Mouse (Mus musculus) spleen, adult 2 months (tissue): ENCODE data around the gene Slc9a9. TPM values are rescaled to one million over a fixed set of nuclear protein-coding genes. Genes with fewer than 3 reads are reported as not detected.

Experiments
- DNase-seq, 2 experiments: peaks; one replicate each; pipeline versions ENCODE4 v3.0.0 to v3.0.0-alpha.2; 2012 to 2021; ENCODE audit warnings: low spot score in 2 of 2, low read depth in 1 of 2
- H3K27ac ChIP-seq: fragments of 200-500 bp; 2 replicates; pipeline ENCODE4 v1.5.1; 2012; ENCODE audit warnings: low read length, inconsistent platforms; ENCODE audit not compliant: insufficient read depth
- H3K27me3 ChIP-seq: fragments of 200-500 bp; 2 replicates; pipeline ENCODE4 v1.6.1; 2012; ENCODE audit warnings: mild to moderate bottlenecking, moderate library complexity, low read length, inconsistent platforms; ENCODE audit not compliant: control insufficient read depth, insufficient read depth
- H3K36me3 ChIP-seq: fragments of 200-500 bp; 2 replicates; pipeline ENCODE4 v1.6.1; 2012; ENCODE audit warnings: mild to moderate bottlenecking, low read length, inconsistent platforms; ENCODE audit not compliant: control insufficient read depth, insufficient read depth
- H3K4me1 ChIP-seq: fragments of 200-500 bp; 2 replicates; pipeline ENCODE4 v1.6.1; 2011; ENCODE audit warnings: inconsistent platforms; ENCODE audit not compliant: control insufficient read depth, insufficient read depth, insufficient read length
- H3K4me3 ChIP-seq: fragments of 200-500 bp; 2 replicates; pipeline ENCODE4 v1.5.1; 2011; ENCODE audit warnings: mild to moderate bottlenecking, inconsistent platforms; ENCODE audit not compliant: insufficient read depth, insufficient read length; ENCODE audit errors: extremely low read depth
- CTCF ChIP-seq: fragments of 200-500 bp; IDR thresholded peaks from 2 replicates; pipeline ENCODE4 v1.5.1; 2011; ENCODE audit warnings: mild to moderate bottlenecking, inconsistent platforms; ENCODE audit not compliant: insufficient read depth, insufficient read length, insufficient replicate concordance; ENCODE audit errors: extremely low read depth
- POLR2A ChIP-seq: fragments of 200-500 bp; IDR thresholded peaks from 2 replicates; pipeline ENCODE4 v1.6.1; 2011; ENCODE audit warnings: low read depth, low read length, inconsistent platforms
- WGBS: fragments of 180-500 bp; shearing (Covaris S2); methylation state at CpG from one replicate; pipeline ENCODE4 v1.1.7; 2018; 5-methylcytosine and 5-hydroxymethylcytosine counted together
- polyA plus RNA-seq: library from polyadenylated mRNA; depleted of rRNA; stranded (reverse); fragments of >200 nt; gene quantifications from 2 replicates; pipeline ENCODE4 v1.2.3, GENCODE M21; 2012

The Slc9a9 gene
- polyA plus RNA-seq, 1 experiment, result 8.3 TPM

DNA sequence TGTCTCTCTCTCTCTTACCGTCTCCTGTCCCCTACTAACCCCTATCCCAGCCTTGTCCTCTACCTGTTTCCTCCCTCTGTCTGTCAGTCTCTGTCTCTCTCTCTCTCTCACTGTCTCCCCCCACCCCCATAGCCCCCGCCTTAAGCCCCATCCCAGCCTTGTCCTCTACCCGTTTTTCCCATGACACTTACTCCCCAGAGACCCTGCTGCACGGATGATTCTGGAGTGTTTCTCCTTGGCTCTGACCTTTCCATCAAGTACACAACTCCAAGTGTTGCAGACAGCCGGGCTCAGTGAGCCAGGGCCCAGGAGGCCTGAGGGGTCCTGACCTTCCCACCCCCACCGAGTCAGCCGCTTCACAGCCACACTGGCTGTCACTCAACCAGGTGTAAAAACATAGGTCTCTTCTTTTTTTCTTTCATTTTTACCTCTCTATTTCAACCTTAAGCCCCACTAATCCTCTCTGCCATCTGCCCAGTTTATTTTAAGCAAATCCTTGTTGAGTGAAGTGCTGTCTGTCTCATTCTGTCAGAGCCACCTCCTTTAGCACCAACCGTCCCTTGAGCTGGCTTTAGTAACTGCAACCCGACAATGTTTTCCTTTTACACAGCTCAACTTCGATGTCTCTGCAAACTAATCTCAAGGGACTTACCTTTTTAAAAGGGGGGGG is 32.4 kb downstream of the Slc9a9 start:
- TF ChIP-seq POLR2A, result no peak
- Histone ChIP-seq H3K36me3 (no peaks in the 10 kb centered on the region), H3K4me1 (no peaks in the 10 kb centered on the region), H3K27ac (no peak overlapping the region), H3K27me3 (no peaks in the 10 kb centered on the region), H3K4me3 (no peak overlapping the region)
- no peak for DNase-seq
- WGBS, result 81% methylated on average over 10 of the region's 10 CpGs

DNA sequence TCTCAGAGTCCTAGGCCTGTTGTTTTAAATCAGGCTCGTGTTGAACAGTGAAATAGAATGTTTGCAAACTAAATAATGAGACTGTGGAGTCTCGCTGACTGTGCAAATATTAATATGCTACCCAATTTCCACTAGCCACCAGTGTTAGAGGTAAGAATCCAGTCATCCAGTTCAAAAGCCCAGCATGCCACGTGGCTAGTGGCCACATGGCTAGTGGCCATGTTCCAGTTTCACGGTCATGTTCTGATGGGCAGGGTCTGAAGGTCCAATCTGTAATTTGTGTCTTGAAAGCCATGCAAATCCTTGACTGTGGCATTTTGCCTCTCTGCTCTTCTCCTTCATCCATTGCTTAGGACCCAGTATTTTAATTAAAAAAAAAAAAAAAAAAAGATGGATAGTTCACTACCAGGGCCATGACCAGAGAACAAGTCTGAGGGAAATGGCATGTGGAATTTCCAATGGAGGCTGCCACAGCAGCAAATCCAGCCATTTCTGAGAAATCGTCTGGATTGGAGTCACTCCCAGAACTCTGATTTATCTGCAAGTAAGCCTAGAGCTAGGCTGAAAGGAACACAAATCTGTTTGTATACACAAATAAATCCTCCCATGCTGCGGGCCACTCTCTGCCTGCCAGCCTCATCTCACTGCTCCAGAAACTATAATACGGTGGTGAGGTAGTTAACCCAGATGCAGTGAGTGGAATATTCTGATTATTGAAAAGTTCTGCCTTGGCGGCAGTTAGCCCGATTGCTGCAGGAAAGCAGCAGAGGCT is 35.5 kb downstream of the Slc9a9 start:
- Histone ChIP-seq H3K36me3 (no peaks in the 10 kb centered on the region), H3K27me3 (no peaks in the 10 kb centered on the region), H3K4me3 (no peak overlapping the region), H3K27ac (no peak overlapping the region), H3K4me1 (no peaks in the 10 kb centered on the region)
- DNase-seq, result no peak
- WGBS, result 86% methylated on average over 9 of the region's 9 CpGs
- TF ChIP-seq POLR2A (no peak), CTCF (no peak)

DNA sequence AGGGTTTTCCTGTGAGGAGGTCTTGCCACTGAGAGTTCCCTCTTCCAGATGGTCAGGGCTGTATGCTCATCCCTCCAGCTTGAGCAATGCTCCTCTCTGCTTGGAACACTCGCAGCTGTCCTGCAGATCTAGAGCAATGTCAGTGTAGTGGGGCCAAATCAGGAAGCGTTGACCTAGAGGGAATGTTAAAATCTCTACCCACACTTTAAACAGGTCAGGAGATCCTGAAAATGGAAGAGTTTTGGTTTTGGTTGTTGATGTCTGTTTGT is 36.0 kb downstream of the Slc9a9 start:
- DNase-seq, result no peak
- H3K4me3 ChIP-seq, result no peak overlapping the region
- H3K27me3 ChIP-seq, result no peaks in the 10 kb centered on the region
- 81% methylated on average over 2 of the region's 2 CpGs for WGBS
- no peak overlapping the region for H3K27ac ChIP-seq
- no peaks in the 10 kb centered on the region for H3K4me1 ChIP-seq
- TF ChIP-seq POLR2A (no peak), CTCF (no peak)
- no peaks in the 10 kb centered on the region for H3K36me3 ChIP-seq

DNA sequence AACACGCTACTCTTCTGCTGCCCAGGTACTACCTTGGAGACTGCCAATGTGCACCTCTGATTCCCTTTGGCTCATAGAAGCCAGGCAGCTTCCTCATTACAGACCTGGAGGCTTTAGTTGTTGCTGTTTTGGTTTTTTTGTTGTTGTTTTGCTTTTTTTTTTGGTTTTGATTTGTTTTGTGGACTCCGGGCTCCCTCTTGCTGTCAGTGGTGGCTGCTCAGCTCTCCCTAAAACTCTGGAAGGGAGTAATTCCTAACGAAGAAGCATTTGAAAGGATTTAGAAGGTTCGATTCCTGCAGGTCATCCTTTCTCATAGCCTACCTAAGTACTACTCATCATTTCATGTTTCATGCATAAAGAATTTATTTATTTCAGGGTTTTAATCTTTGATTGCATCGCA is 42.4 kb downstream of the Slc9a9 start:
- WGBS, result 87% methylated on average over 5 of the region's 5 CpGs
- Histone ChIP-seq H3K27ac (no peak overlapping the region), H3K4me1 (no peaks in the 10 kb centered on the region), H3K4me3 (no peak overlapping the region), H3K36me3 (no peaks in the 10 kb centered on the region), H3K27me3 (no peaks in the 10 kb centered on the region)
- no peak for DNase-seq
- TF ChIP-seq CTCF, result no peak
- no peak for TF ChIP-seq POLR2A

DNA sequence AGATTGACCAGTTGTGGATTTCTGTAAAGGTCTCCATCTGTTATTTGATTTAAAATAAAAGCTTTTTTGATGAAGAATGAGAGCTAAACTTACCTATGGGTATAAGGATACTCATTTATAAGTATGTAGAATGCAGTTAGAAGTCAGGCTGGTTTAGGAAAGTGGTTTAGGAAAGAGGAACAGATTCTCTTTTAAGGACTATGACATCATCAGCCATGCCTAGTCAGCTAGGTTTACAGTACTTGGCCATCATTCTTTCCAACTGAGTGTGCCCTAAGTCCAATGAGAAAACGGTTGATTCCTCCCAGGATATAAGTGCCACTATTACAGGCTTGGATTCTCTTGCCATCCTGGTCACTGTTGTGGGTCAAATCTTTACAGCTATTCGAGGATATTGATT is 47.0 kb downstream of the Slc9a9 start:
- no peaks in the 10 kb centered on the region for H3K27me3 ChIP-seq
- no peak overlapping the region for H3K4me3 ChIP-seq
- no peaks in the 10 kb centered on the region for H3K36me3 ChIP-seq
- no peaks in the 10 kb centered on the region for H3K4me1 ChIP-seq
- TF ChIP-seq CTCF, result no peak
- 80% methylated on average over 2 of the region's 2 CpGs for WGBS
- DNase-seq, result no peak
- no peak overlapping the region for H3K27ac ChIP-seq

DNA sequence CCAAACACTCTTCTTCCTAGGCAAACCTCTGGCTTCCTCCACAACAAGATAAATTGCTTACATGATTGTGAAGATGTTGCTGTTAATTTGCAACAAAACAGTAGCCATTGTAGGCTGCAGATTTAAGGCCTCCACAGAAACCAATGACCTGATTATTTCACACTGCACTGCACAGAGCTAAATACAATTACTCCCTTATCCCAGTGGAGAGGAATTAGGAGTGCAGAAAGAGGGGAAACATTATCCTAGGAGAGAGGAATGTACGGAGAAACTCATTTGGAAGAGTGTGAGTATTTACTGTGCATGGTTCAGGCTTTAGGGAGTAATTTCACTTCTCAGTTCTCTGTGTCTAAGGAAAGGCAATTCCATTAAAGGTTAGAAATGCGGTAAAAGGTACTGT is 53.9 kb downstream of the Slc9a9 start:
- Histone ChIP-seq H3K36me3 (no peaks in the 10 kb centered on the region), H3K27ac (no peak overlapping the region), H3K4me1 (no peaks in the 10 kb centered on the region), H3K27me3 (no peaks in the 10 kb centered on the region), H3K4me3 (no peak overlapping the region)
- 93% methylated on average over 2 of the region's 2 CpGs for WGBS
- TF ChIP-seq CTCF (no peak), POLR2A (no peak)
- no peak for DNase-seq

DNA sequence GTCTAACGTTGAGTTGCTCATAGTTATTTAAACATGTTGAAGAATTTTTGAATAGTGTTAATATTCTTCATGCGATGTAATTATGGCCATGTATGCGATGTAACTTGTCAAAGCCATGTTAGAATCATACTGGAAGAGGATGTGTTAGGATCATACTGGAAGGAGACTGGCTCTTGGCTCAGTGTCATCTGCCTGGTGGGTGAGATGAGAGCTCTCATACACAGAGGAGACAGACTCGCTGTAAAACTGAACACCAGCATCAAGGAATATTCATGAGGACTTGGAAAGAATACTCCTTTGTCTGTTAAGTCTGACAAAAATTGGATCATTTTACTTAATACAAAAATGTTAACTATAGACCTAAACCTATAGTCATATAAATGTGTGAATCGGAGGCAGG is 55.4 kb downstream of the Slc9a9 start:
- Histone ChIP-seq H3K4me3 (no peak overlapping the region), H3K4me1 (no peaks in the 10 kb centered on the region), H3K36me3 (no peaks in the 10 kb centered on the region), H3K27ac (no peak overlapping the region), H3K27me3 (no peaks in the 10 kb centered on the region)
- 93% methylated on average over 5 of the region's 5 CpGs for WGBS
- no peak for DNase-seq
- TF ChIP-seq CTCF (no peak), POLR2A (no peak)
